Mouse (Mus musculus) lung, postnatal 0 days (tissue): Measurements from ENCODE around the gene Sgip1.

ENCODE experiments used
- CTCF ChIP-seq: IDR thresholded peaks from 2 replicates; pipeline ENCODE4 v1.5.1; 2016; ENCODE audit warnings: antibody characterized with exemption, mild to moderate bottlenecking
- EP300 ChIP-seq: IDR thresholded peaks from 2 replicates; pipeline ENCODE4 v1.6.1; 2016; ENCODE audit warnings: antibody characterized with exemption, mild to moderate bottlenecking, control low read depth

DNA sequence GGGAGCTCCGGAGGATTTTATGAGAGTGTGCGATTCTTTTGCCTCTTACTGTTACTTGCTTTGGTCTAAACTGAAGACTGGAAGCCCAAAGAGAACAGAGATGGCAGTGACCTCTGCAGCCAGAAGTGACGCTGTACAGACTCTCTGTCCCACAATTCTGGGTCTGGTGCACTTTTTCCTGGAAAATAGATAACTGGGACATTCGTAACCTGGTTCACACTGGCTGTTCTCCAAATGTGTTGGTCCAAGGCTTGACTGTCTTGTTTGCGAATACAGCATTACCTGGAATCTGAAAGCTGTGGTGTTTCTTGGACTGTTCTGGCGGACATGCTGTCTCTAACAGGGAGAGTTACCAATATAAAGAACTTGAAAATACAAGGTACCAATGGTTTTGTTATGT lies 109.4 kb downstream of the Sgip1 start:
- TF ChIP-seq CTCF (no peak), EP300 (no peak)
